Mouse (Mus musculus): ENCODE data around the gene Prrt4. TPM values are rescaled to one million over a fixed set of nuclear protein-coding genes. Genes with fewer than 3 reads are reported as not detected.

Prrt4 gene
- total RNA-seq, 2 experiments from 2014 or later = 4.2 to 4.7 TPM

- DNase-seq = no peak
- intact Hi-C loops (cut with DNase I) = no loop called here
These were observed 21.1 kb upstream of the Prrt4 start for GRCm38 (mm10) chr6:29200496-29200895.

- no peak for DNase-seq
- intact Hi-C loops (cut with DNase I) = loop anchor here (1.0 kb wide), 1 partner anchor 33 kb away; no protein-coding TSS in a partner anchor
These were observed 20.0 kb upstream of the Prrt4 start for GRCm38 (mm10) chr6:29199223-29199855.

DNA sequence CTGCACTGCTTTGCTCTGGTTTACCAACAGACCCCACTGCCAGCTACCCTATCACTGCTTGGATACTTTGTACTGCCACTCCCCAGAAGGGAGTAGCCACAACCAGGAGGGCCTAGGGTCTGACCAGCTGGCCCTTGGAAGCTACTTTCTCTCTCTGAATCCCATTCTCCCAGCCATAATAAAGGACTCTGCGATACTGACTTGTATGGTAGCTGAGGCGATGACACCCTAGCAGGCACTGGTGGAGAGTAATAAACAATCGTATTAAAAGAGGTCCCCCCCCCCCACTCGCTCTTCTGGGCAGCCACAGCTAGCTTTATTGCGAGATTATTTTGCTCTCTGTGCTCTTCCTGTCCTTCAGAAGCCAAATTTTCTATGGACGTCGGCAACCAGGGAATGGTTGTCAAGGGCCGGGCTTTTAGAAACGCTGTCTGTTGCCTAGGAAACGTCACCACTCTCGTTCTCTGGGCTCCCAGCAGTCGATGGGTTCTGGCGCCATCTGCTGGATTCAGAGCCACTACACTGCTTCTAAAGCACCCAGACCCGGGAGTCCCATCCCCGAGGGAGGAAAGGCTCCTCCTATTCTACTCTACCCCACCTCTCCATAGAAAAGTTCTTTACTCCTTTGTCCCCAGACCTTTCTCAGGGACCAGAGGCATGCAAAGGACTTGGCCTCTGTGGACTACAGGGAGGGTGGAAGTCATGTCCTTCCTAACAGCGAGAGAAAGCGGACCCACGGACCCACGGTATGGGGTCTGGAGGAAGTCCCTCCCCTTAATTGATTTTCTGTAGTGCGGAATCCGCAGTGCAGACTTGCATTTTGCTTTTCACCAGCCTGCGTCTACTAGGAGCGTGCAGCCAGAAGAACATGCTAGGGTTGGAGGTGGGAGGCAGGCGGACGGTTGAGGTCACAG, 19.2 kb upstream of the Prrt4 start:
- intact Hi-C loops (cut with DNase I) = loop anchor here (1.0 kb wide), 2 partner anchors 27 to 32 kb away; no protein-coding TSS in a partner anchor
- peak; percentile 89 to 96 for DNase-seq

GRCm38 (mm10) chr6:29195846-29196698, 16.7 kb upstream of the Prrt4 start:
- peak in 1 of 2 experiments; percentile 48 for DNase-seq
- intact Hi-C loops (cut with DNase I) = no loop called here

- intact Hi-C loops (cut with DNase I) = no loop called here
- DNase-seq = no peak
These were observed 15.8 kb upstream of the Prrt4 start for GRCm38 (mm10) chr6:29195146-29195545.

DNA sequence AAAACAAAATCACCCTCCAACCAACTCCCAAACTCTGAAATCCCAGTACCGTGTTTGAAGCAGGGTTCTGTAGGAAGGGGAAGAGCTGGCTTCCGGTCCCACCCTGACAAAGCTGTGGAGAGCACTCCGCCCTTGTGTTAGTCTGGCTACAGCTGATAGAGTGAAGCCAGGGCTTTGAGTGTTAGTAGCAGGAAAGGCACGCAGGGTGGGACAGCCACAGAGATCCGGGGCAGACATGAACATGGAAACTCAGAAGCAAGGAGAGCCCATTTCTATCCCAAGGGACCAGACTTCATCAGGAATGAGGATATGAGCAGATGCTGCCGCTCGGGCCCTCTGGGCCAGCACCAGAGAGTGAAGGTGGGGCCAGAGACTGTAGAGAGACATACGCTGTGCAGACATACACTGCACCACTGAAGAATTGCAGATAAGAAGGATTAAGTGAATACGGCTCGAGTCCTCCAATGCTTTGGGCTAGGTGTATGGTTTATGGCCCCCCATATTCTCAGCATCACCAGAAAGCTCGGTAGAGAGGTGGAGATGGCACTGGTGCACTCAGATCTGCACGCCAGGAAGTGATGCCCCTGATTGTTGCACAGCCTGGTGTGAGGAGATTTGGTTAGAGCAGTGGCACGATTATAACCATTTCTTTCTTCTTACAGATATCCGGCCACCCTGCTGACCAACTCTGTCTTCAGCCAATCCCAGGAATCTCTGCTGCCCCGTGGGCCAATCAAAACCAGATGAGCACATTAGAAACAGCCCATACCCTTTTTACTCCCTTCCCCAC, 14.8 kb upstream of the Prrt4 start:
- DNase-seq = peak; percentile 58 to 64
- intact Hi-C loops (cut with DNase I) = no loop called here

- no peak for DNase-seq
- intact Hi-C loops (cut with DNase I) = no loop called here
These were observed 8.6 kb upstream of the Prrt4 start for GRCm38 (mm10) chr6:29187936-29188335.

DNA sequence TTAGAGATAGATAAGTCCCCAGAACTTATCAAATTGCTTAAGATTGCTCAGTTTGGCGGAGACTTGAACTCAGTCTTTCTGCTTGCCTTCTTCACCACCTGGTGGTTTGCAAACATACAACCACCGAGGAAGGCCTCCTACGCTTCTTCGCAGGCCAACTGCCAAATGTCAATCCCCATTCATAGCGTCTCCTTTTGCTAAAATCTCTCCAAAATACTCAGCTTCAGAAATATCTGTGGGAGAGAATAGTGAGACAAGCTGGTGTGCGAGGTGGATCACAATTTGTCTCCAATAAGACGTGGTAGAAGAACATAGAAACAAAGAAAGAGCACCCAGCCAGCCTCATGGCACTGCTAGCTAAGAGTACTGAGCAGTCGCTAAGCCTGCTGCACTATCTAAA, 459 bp upstream of the Prrt4 start:
- no peak for DNase-seq
- intact Hi-C loops (cut with DNase I) = no loop called here

- DNase-seq = no peak
- intact Hi-C loops (cut with DNase I) = no loop called here
These were observed 1.2 kb downstream of the Prrt4 start for GRCm38 (mm10) chr6:29177901-29178879.

GRCm38 (mm10) chr6:29175113-29175512, 4.3 kb downstream of the Prrt4 start:
- no peak for DNase-seq
- intact Hi-C loops (cut with DNase I) = no loop called here

- intact Hi-C loops (cut with DNase I) = no loop called here
- DNase-seq = no peak
These were observed 5.0 kb downstream of the Prrt4 start for GRCm38 (mm10) chr6:29174368-29174767.

GRCm38 (mm10) chr6:29170952-29171388, 8.4 kb downstream of the Prrt4 start:
- intact Hi-C loops (cut with DNase I) = loop anchor here (1.0 kb wide), 1 partner anchor 27 kb away; no protein-coding TSS in a partner anchor
- peak; percentile 85 to 88 for DNase-seq

DNA sequence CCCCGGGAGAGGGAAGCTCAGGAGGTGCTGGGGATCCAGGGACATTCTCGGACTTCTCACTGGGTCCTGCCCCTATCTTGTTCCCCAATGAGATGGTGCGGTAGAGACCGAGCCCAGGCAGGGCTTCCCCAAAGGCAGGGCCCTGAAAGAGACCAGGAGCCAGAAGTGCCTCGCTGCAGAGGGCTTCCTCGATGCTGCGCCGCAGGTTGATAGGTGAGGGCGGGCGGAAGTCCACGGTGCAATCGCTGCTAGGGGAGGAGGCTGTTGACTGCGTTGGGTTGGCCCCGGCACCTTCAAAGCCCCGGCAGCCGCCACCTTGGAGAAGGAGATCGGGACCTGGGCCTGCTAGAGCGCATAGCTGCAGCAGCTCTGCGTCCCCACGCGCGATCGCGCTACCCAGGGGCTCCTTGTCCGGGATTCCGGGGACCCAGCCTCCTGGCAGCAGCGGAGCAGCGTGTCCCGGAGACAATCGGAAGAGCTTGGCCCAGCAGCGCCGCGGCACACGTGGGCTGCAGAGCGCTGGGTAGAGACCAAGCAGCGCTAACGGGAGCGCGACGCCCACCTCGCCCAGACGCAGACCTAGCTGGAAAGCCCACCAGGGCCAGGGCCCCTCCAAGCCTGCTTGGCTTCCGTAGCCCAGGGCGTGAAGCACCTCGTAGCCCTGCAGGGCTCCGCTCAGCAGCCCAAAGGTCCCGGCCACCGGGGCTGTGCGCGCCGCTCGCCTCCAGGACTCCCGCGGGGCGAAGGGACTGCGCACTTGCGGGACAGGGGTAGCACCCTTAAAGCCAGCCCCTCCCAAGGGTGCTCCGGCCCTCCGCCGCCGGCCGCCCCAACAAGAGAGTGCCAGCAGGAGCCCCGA, 9.1 kb downstream of the Prrt4 start:
- intact Hi-C loops (cut with DNase I) = no loop called here
- peak in 1 of 2 experiments; percentile 45 for DNase-seq

- intact Hi-C loops (cut with DNase I) = loop anchor here (2.0 kb wide), 1 partner anchor 71 kb away; no protein-coding TSS in a partner anchor
- DNase-seq = no peak
These were observed 9.7 kb downstream of the Prrt4 start for GRCm38 (mm10) chr6:29169675-29170062.

- no peak for DNase-seq
- intact Hi-C loops (cut with DNase I) = loop anchor here (2.0 kb wide), 1 partner anchor 72 kb away; no protein-coding TSS in a partner anchor
These were observed 10.5 kb downstream of the Prrt4 start for GRCm38 (mm10) chr6:29168871-29169270.

DNA sequence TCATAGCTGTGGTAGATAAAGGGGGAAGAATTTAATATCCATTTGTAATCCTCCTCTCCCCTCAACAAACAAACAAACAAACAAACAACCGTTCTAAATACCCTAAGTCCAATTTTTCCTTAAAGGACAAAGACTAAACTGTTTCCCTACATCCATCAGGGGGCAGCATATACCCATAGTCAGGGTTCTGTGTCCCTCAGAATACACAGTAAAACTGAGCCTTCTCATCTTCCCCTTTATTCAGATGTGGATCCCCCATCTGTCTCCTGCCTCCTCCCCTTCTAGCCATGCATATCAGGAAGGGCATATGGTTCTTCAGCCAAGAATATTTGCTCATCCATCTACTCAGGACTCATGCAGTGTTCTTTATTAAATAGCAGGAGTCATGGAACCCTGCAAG, 13.2 kb downstream of the Prrt4 start:
- peak; percentile 32 to 67 for DNase-seq
- intact Hi-C loops (cut with DNase I) = loop anchor here (1.0 to 2.0 kb wide), 2 partner anchors 33 to 113 kb away; partner anchors contain the start of gene Fam71f2
